Mouse (Mus musculus): Measurements from ENCODE around the gene Krt77.

Gene Krt77

DNA sequence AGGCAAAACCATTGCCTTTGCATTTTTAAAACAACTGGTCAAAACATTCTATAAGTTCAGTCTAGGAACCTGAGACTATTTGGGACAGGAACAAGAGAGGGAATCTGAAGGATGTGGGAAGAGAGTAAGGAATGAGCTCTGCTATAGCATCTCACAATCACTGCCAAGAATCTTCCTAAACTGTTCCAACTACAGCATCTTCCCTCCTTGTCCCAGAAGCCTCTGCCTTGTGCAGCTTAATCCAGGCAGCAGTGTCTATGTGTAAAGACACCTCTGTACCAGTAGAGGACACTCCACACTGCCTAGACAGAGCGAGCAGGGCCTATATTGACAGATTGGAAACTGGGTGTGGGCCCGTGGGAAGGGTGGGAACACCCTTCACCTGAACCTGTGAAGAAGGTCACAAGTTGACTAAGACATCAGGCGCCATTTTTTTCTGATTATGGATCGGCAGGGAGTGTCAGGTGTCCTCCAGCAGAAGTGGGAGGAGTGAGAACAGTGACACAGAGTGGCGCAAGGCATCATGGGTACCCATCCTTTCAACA, 34.6 kb downstream of the Krt77 start:
- in situ Hi-C loops (cut with MboI; ENCODE audit: low sequenced_read_pairs), result no loop called here

DNA sequence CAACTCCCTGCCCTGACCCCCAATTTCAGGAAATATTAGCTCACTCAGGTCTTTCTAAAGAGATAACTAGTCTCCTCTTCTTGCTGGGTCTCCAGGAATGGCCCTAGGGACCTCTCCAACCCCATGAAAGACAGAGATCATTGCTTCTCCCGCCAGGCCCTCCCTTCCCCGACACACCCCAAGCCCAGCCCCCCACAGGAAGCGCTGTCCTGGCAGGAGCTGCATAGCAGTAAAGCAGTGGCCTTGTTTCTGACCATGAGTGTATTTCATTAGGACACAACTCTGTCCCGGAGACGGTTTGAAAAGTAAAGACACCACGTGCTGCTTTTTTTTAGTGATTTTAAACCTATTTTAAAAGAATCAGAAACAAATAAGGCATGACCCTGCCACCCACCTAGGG, 36.4 kb downstream of the Krt77 start:
- in situ Hi-C loops (cut with MboI; ENCODE audit: low sequenced_read_pairs), result no loop called here

DNA sequence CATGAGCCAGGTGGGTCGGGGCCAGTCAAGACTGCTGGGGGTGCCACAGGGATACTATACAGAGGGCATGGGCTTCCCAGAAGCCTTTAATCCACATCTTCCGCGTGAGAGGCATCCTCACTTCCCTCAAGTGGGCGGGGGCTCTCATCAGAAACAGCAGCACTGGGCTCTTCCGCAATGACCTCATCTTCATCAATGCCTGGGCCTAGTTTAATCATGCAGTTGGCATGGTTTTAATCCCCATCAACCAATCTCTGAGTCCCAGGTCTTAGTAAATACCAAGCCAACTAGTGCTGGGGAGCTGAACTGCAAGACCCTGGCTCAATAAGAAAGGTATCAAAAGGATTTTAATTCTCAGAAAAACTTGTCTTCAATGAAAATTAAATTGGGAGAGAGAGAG, 40.1 kb downstream of the Krt77 start:
- in situ Hi-C loops (cut with MboI; ENCODE audit: low sequenced_read_pairs), result no loop called here

DNA sequence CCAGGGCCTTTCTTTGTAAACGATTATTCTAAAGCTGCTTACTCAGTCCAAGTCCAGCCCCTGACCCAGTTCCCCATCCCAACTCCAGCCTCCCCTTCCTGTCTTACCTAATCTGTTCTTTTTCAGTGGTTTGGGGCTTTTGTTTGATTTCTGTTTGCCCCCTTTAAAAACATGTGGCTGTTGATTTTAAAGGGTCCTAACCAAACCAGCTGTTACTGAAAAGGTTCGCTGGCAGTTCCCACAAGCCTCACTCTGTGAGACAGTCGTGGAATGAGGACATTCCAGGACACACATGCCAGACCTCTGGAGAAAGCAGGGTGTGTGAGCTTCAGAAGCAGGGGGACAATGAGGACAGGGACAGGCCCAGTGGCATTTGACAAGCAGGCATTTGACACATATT, 47.7 kb downstream of the Krt77 start:
- in situ Hi-C loops (cut with MboI; ENCODE audit: low sequenced_read_pairs), result no loop called here

DNA sequence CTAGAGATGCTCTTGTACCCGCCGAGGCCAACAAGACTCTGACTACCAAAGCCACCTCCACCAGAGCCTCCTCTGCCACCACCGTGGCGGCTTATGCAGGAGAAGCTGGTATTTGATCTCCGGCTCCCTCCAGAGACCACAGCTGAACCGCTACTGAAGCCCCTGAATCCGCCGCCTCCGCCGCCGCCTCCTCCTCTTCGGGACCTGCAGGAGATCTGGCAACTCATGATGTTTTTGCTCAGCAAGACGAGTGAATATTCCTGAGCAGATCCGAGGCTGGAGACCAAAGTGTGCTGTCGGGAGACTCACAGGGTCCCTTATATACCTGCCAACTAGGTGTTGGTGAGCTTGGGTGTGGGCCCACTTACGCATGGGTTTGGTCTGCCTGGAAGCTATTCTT, 51.6 kb downstream of the Krt77 start, which contains the start of gene Krt2:
Krt2 (minus strand) TSS at position 295 of the 400 bp plus-strand sequence.
- in situ Hi-C loops (cut with MboI; ENCODE audit: low sequenced_read_pairs), result no loop called here

All from CH12F3 (cell line).